Mouse (Mus musculus): Measurements from ENCODE around the gene Ddx56.
"Not testable (repeated sequence)": the region's sequence is repeated elsewhere in the genome, so short reads cannot be mapped to it uniquely, and the experiment has no call there.

The Ddx56 gene

DNA sequence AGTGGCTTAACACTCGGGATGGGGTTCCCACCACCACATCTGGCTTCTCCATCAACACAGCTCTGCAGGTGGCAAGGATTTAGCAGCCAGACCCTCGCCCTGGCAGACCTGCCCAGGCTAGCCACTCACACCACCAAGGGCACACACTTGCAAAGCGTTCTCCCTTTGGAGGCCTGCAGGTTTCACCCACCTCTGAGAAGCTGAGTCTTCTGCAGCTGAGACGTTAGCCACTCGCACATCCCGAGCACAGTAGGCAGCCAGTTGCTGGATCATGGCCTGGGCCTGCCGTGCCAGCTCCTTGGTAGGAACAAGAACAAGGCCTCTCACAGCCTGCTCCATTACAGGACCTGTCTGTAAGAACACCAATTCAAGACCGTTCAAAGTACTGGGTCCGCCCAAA is 951 bp downstream of the Ddx56 start:
- no peak for DNase-seq (ENCODE audit: low read depth in 1 of 2, low spot score in 2 of 2)

GRCm38 (mm10) chr11:6261434-6262082 is 6.0 kb downstream of the Ddx56 start:
- DNase-seq (ENCODE audit: low read depth in 1 of 2, low spot score in 2 of 2) = peak in 1 of 2 experiments; percentile 29

DNA sequence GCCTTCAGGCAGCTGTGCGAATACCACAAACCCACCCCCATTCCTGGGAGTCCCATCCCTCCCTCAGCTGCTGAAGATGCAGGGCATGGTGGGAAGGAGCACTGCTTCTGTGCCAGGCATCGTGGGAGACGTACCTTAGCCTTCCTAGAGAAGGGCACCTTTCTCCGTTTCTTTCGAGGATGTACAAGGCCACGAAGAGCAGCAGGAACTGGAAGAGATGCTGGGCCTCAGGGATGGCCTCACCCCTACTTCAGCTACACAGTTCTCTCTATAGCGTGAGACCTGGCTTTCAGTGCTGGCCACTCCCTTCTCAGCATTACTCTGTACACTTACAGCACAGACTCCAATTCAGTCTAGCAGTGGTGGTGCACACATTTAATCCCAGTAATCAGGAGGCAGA is 8.2 kb downstream of the Ddx56 start:
- no peak for DNase-seq (ENCODE audit: low read depth in 1 of 2, low spot score in 2 of 2)

- DNase-seq (ENCODE audit: low read depth in 1 of 2, low spot score in 2 of 2) = no peak
These were observed 11.0 kb downstream of the Ddx56 start for GRCm38 (mm10) chr11:6256490-6257072.

DNA sequence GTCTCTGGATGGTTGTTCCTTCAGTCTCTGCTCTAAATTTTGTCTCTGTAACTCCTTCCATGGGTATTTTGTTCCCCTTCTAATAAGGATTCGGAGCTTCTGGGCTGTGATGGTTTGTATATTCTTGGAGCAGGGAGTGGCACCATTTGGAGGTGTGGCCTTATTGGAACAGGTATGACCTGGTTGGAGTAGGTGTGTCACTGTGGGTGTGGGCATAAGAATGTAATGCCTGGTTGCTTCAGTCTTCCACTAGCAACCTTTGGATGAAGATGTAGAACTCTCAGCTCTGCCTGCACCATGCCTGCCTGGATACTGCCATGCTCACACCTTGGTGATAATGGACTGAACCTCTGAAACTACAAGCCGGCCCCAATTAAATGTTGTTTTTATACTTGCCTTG is 13.0 kb downstream of the Ddx56 start:
- not testable (repeated sequence) for DNase-seq (ENCODE audit: low read depth in 1 of 2, low spot score in 2 of 2)

- DNase-seq (ENCODE audit: low read depth in 1 of 2, low spot score in 2 of 2) = no peak
These were observed 14.7 kb downstream of the Ddx56 start for GRCm38 (mm10) chr11:6252824-6253223.

DNA sequence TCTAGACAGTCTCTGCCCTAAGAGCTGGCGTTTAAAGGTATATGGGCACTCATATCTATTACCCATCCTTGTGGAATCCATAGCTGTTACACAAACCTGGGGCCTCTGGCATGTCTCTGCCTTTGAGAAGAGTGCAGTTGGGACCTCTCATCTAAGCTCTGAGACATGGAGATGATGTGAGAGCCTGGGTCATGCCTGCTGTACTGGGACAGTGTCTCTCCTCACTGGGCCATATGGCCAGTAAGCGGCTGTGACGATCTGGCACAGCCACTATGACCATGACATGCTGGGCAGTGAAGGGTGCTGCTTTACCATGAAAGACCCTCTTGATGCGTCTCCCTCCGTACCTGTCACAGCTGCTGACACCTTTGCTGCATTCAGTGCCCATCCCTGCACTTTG is 15.3 kb downstream of the Ddx56 start:
- DNase-seq (ENCODE audit: low read depth in 1 of 2, low spot score in 2 of 2) = no peak

- no peak for DNase-seq (ENCODE audit: low read depth in 1 of 2, low spot score in 2 of 2)
These were observed 22.9 kb downstream of the Ddx56 start for GRCm38 (mm10) chr11:6244707-6245106.

- no peak for DNase-seq (ENCODE audit: low read depth in 1 of 2, low spot score in 2 of 2)
These were observed 34.5 kb downstream of the Ddx56 start for GRCm38 (mm10) chr11:6233025-6233424.

GRCm38 (mm10) chr11:6230012-6230411 is 37.6 kb downstream of the Ddx56 start, which contains the start of gene Npc1l1:
Gene Npc1l1, minus strand, starts transcription at chr11:6230143.
- DNase-seq (ENCODE audit: low read depth in 1 of 2, low spot score in 2 of 2) = no peak

- DNase-seq (ENCODE audit: low read depth in 1 of 2, low spot score in 2 of 2) = no peak
These were observed 42.9 kb downstream of the Ddx56 start for GRCm38 (mm10) chr11:6224541-6225229.

- DNase-seq (ENCODE audit: low read depth in 1 of 2, low spot score in 2 of 2) = no peak
These were observed 45.4 kb downstream of the Ddx56 start for GRCm38 (mm10) chr11:6222187-6222586.

GRCm38 (mm10) chr11:6219967-6220366 is 47.6 kb downstream of the Ddx56 start:
- no peak for DNase-seq (ENCODE audit: low read depth in 1 of 2, low spot score in 2 of 2)

GRCm38 (mm10) chr11:6218189-6218896 is 49.2 kb downstream of the Ddx56 start:
- DNase-seq (ENCODE audit: low read depth in 1 of 2, low spot score in 2 of 2) = no peak

- DNase-seq (ENCODE audit: low read depth in 1 of 2, low spot score in 2 of 2) = no peak
These were observed 50.7 kb downstream of the Ddx56 start for GRCm38 (mm10) chr11:6216834-6217233.
